Mouse (Mus musculus) thymus, postnatal 10 days (tissue): ENCODE results near the gene Arhgdib.
"Not testable (repeated sequence)": the region's sequence is repeated elsewhere in the genome, so short reads cannot be mapped to it uniquely, and the experiment has no call there.

Source experiments
- DNase-seq, 2 experiments: peaks; one replicate each; pipeline ENCODE4 v3.0.0; 2021; ENCODE audit warnings: low spot score in 2 of 2

The Arhgdib gene

DNA sequence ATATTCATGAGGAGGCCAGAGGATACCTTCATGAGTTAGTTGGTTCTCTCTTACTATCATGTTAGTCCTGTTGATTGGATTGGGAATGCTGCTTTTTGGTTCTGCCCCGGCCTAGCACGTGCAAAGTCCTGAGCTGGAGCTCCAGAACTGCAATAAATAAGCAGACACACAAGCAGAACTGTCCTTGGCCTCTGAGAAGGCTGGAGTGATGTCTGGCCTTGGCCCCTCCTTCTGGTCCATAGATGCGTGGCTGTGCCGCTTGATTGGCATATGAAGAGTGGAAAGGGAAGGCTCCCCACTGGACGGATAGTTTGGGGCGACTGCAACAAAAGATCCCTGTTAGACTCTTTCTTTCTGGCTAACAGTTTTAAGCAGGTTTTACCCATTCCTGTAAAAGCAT lies 52.6 kb downstream of the Arhgdib start:
- no peak for DNase-seq

- no peak for DNase-seq
Measured at GRCm38 (mm10) chr6:136887854-136888253, 53.8 kb downstream of the Arhgdib start.

- not testable (repeated sequence) for DNase-seq
Measured at GRCm38 (mm10) chr6:136884766-136885165, 56.9 kb downstream of the Arhgdib start.

GRCm38 (mm10) chr6:136883961-136884360 lies 57.7 kb downstream of the Arhgdib start:
- no peak for DNase-seq

GRCm38 (mm10) chr6:136883431-136883915 lies 58.2 kb downstream of the Arhgdib start:
- DNase-seq, result no peak

DNA sequence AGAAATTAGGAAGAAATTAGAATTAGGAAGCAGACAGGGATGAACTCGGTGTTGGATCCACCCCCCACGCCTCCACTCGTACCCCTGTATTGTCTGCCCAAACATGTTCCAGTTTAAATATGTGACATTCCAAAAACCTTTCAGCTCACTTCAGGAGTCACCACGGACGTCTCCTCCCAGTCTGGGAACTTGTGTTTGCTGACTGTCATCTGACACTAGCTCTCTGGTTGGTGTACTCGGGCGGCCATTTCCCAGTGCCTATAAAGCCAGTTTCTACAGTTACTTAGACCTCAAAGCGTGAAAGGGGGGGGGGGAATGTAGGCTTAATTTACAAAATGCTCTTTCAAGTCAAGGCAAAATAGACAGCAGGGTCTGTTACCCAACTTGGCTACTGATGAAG lies 60.0 kb downstream of the Arhgdib start:
- no peak for DNase-seq

DNA sequence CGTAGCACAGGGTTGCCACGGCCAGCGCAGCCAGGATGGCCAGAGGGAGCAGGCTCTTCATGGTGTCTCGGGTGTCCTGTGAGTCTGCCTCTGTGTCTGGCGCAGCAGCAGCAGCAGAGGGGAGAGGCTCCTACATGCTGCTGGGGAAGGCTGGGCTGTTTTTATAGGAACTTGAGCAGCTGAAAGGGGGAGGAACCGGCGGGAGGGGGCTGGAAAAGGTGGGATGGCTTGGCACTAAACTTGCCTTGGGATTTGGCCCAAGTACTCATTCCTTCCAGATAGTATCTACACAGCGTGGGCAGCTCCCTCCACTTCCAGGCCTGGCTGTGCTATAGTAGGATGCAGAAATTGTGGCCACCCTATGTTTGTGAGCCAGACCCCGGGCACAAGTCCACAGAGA lies 66.0 kb downstream of the Arhgdib start, which contains the start of gene Mgp:
Mgp (minus strand) TSS at position 154 of the 400 bp plus-strand sequence.
- DNase-seq, result no peak

DNA sequence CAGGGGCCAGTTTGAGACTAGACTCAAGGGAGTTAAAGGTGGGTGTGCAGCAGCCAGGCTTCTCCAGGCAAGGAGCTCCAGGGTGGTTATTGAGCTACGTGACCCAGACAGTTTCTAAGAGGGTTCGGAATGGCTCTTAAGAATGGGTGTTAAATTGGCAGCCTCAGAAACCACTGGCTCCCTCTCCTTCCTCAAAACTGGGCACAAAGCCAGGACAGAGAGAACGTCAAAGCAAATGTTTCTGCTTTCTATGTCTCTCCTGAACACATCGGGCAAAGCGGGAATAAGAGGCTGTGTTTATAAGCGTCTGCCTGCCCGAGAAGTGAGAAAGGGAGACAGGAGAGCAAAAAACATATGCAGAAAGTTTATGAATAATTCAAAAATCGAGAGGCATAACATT lies 67.1 kb downstream of the Arhgdib start:
- no peak for DNase-seq
